Mouse (Mus musculus): ENCODE measurements around the gene Mki67. TPM values are rescaled to one million over a fixed set of nuclear protein-coding genes. Genes with fewer than 3 reads are reported as not detected.

Mki67 gene
- polyA plus RNA-seq, 1 experiment, result 4.6 TPM

DNA sequence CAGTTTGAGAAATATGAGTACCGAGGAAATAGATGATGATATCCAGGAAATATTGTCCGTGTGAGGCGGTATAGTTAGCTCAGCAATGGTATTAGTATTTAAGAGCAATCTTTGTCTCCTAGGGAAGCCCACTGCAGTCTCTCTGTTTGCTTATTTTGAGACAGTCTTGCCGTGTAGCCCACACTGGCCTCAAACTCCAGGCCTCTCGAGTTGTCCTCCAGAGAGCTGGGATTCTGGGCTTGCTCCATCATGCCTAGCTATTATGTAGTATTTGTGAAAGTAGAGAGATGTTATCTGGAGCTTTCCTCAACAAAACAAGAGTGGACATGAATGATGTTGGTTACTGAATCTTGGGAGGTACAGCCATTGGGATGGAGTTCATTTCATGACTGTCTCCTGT is 18.2 kb upstream of the Mki67 start:
- no peak overlapping the region for H3K4me3 ChIP-seq (ENCODE audit: extremely low read depth, insufficient read depth, insufficient read length)
- TF ChIP-seq POLR2A (IDR thresholded peaks at IDR 0.05; ENCODE audit: low read depth, low read length) (no peak), CTCF (IDR thresholded peaks at IDR 0.05; ENCODE audit: extremely low read depth, insufficient read depth, insufficient read length, insufficient replicate concordance) (no peak)
- H3K36me3 ChIP-seq (ENCODE audit: control insufficient read depth, insufficient read depth, low read length), result no peaks in the 10 kb centered on the region
- H3K4me1 ChIP-seq (ENCODE audit: control insufficient read depth, insufficient read depth, insufficient read length), result no peaks in the 10 kb centered on the region
- no peak for DNase-seq (ENCODE audit: low read depth in 1 of 2, low spot score in 2 of 2)
- 91% methylated on average over 5 of the region's 5 CpGs for WGBS
- no peak overlapping the region for H3K27ac ChIP-seq (ENCODE audit: insufficient read depth, low read length)
- H3K27me3 ChIP-seq (ENCODE audit: control insufficient read depth, insufficient read depth, low read length), result no peaks in the 10 kb centered on the region

DNA sequence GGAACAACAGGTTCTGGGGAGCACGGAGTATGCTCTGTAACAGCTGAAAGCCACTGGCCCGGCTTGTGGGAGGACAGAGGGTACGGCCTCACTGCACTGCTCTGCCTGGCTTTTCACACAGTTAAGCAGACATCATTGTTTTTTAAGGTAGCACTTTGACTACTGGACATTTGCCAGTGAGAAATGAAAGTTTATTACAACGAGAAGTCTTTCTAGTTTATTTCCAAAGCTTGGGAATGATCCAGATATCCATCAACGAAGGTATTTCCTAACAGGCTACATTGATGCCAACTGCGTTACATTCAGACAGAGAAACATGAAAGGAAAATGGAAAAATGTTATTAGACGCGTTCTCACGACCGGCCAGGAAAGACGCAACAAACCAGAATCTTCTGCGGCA is 11.9 kb upstream of the Mki67 start:
- no peaks in the 10 kb centered on the region for H3K27me3 ChIP-seq (ENCODE audit: control insufficient read depth, insufficient read depth, low read length)
- no peak for DNase-seq (ENCODE audit: low read depth in 1 of 2, low spot score in 2 of 2)
- H3K36me3 ChIP-seq (ENCODE audit: control insufficient read depth, insufficient read depth, low read length), result no peaks in the 10 kb centered on the region
- H3K27ac ChIP-seq (ENCODE audit: insufficient read depth, low read length), result no peak overlapping the region
- no peak overlapping the region for H3K4me3 ChIP-seq (ENCODE audit: extremely low read depth, insufficient read depth, insufficient read length)
- no peaks in the 10 kb centered on the region for H3K4me1 ChIP-seq (ENCODE audit: control insufficient read depth, insufficient read depth, insufficient read length)
- TF ChIP-seq CTCF (IDR thresholded peaks at IDR 0.05; ENCODE audit: extremely low read depth, insufficient read depth, insufficient read length, insufficient replicate concordance) (no peak), POLR2A (IDR thresholded peaks at IDR 0.05; ENCODE audit: low read depth, low read length) (no peak)
- WGBS, result 94% methylated on average over 12 of the region's 12 CpGs

DNA sequence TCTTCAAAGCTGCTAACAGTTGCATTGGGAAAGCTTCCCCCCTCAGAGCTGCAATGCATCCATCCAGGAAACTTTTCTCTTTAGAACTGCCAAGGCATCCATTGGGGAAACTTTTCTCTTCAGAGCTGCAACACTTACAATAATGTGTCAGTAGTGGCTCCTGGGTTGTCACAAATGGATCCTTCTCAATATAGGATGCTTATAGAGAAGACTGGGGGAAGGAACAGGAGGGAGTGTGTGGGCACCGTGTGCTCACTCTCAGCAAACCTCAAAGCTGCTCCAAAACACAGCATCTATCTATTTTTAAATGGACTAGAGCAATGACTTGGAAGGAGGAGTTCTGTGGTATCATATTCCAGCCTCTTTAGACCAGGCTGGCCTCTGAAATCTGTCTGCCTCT is 10.5 kb upstream of the Mki67 start:
- WGBS, result 55% methylated on average over 1 of the region's 1 CpGs
- no peaks in the 10 kb centered on the region for H3K36me3 ChIP-seq (ENCODE audit: control insufficient read depth, insufficient read depth, low read length)
- no peaks in the 10 kb centered on the region for H3K4me1 ChIP-seq (ENCODE audit: control insufficient read depth, insufficient read depth, insufficient read length)
- TF ChIP-seq CTCF (IDR thresholded peaks at IDR 0.05; ENCODE audit: extremely low read depth, insufficient read depth, insufficient read length, insufficient replicate concordance) (no peak), POLR2A (IDR thresholded peaks at IDR 0.05; ENCODE audit: low read depth, low read length) (no peak)
- no peak overlapping the region for H3K27ac ChIP-seq (ENCODE audit: insufficient read depth, low read length)
- no peak for DNase-seq (ENCODE audit: low read depth in 1 of 2, low spot score in 2 of 2)
- no peak overlapping the region for H3K4me3 ChIP-seq (ENCODE audit: extremely low read depth, insufficient read depth, insufficient read length)
- no peaks in the 10 kb centered on the region for H3K27me3 ChIP-seq (ENCODE audit: control insufficient read depth, insufficient read depth, low read length)

DNA sequence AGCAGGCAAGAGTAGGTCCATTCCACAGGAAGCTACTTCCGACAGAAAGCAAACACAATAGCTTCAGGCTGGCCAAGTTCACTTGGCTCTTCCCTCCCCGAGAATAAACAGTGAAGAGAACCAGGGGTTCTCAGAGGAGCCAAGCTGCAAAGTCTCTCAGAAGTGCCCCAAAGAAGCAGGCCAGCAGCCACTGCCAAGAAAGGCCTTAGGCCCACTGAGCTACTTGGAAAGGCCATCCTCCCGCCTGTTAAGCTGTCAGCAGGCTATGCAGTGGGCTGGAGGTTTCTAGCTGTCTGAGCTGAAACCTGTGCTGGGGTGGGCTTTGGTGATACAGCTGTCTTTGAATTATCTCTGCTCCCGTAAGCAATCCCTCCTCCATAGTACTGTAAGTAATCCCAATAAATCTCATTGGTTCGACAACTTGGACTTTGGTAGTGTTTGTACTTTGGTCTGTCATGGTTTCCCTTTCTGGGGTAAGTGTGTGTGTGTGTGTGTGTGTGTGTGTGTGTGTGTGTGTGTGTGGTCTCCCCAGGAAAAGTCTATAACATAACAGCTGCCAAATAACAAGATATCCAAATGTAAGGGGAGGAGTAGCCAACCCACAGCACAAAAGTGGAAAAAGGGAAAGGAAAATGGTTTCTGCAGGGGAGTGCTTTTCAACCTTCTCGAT is 7.6 kb upstream of the Mki67 start:
- Histone ChIP-seq H3K27me3 (ENCODE audit: control insufficient read depth, insufficient read depth, low read length) (no peaks in the 10 kb centered on the region), H3K36me3 (ENCODE audit: control insufficient read depth, insufficient read depth, low read length) (no peaks in the 10 kb centered on the region), H3K4me1 (ENCODE audit: control insufficient read depth, insufficient read depth, insufficient read length) (no peaks in the 10 kb centered on the region), H3K4me3 (ENCODE audit: extremely low read depth, insufficient read depth, insufficient read length) (no peak overlapping the region), H3K27ac (ENCODE audit: insufficient read depth, low read length) (no peak overlapping the region)
- WGBS, result 82% methylated on average over 6 of the region's 6 CpGs
- TF ChIP-seq CTCF (IDR thresholded peaks at IDR 0.05; ENCODE audit: extremely low read depth, insufficient read depth, insufficient read length, insufficient replicate concordance), result no peak
- TF ChIP-seq POLR2A (IDR thresholded peaks at IDR 0.05; ENCODE audit: low read depth, low read length), result no peak
- no peak for DNase-seq (ENCODE audit: low read depth in 1 of 2, low spot score in 2 of 2)

DNA sequence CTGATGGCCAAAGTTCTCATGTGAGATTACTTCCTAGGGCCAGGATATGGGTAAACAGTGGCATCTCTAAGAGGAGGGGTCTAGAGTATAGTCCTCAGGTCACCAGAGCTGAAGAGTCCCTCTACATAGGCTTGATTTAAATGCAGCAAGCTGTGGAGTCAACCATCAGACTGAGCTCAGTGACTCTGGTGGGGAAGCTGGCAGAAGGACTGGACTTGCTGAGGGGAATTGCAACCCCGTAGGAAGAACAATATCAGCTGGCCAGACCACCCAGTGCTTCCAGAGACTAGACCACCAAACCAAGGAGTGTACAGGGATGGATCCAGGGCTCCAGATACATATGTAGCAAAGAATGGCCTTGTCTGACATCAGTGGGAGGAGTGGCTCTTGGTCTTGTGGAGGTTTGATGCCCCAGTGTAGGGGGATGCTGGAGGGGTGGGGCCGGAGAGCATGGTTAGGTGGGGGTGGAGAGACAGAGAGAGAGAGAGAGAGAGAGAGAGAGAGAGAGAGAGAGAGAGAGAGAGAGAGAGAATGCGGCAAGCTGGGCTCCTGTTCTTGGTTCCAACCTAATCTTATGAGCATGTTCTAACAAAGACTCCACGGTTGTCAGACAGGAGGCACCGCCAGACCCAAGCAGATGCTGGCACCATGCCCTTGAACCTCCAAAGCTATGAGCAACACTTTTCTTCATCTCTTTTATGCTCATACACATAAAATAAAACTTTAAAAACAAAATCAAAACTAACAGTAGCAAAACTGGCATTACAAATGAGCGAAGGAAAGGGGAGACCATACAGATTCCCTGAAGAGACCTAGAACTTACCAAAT is 6.1 kb upstream of the Mki67 start:
- no peak for TF ChIP-seq CTCF (IDR thresholded peaks at IDR 0.05; ENCODE audit: extremely low read depth, insufficient read depth, insufficient read length, insufficient replicate concordance)
- TF ChIP-seq POLR2A (IDR thresholded peaks at IDR 0.05; ENCODE audit: low read depth, low read length), result no peak
- no peaks in the 10 kb centered on the region for H3K27me3 ChIP-seq (ENCODE audit: control insufficient read depth, insufficient read depth, low read length)
- no peak for DNase-seq (ENCODE audit: low read depth in 1 of 2, low spot score in 2 of 2)
- no peaks in the 10 kb centered on the region; the same call in 1 of the 2 replicates for H3K4me1 ChIP-seq (ENCODE audit: control insufficient read depth, insufficient read depth, insufficient read length)
- no peak overlapping the region for H3K4me3 ChIP-seq (ENCODE audit: extremely low read depth, insufficient read depth, insufficient read length)
- H3K27ac ChIP-seq (ENCODE audit: insufficient read depth, low read length), result peak overlapping the region; percentile 36; the same call in 1 of the 2 replicates
- WGBS, result 87% methylated on average over 6 of the region's 6 CpGs
- no peaks in the 10 kb centered on the region for H3K36me3 ChIP-seq (ENCODE audit: control insufficient read depth, insufficient read depth, low read length)

DNA sequence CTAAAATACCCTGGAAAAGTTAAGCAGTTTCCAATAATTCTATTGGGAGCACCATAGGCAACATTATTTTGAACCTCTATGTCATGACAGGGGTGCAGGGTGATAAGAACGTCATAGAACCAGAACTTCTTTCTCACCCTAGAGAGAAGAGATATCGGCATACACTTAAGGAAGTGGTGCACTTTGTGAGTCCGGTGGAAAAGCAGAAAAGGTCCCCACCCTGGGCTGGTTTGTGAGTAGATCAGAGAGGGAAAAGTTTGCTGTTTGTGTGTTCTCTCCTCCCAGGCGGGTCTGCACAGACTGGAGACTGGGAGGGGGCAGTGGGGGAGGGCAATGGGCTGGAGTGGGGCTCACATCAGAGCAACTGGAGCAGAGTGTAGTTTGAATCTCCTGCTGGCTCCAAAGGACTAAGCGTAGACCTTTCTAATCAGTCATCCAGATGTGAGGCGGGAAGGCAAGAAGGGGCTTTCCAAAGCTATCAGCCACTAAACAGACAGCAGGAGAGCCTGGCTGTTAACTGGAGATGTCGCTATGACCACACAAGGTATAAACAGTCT is 5.4 kb upstream of the Mki67 start:
- H3K36me3 ChIP-seq (ENCODE audit: control insufficient read depth, insufficient read depth, low read length), result no peaks in the 10 kb centered on the region
- 69% methylated on average over 7 of the region's 7 CpGs for WGBS
- peak overlapping the region; percentile 42; the same call in 1 of the 2 replicates for H3K27ac ChIP-seq (ENCODE audit: insufficient read depth, low read length)

More for the DNA sequence above, 5.4 kb upstream of the Mki67 start:
- H3K27me3 ChIP-seq (ENCODE audit: control insufficient read depth, insufficient read depth, low read length), result no peaks in the 10 kb centered on the region
- TF ChIP-seq POLR2A (IDR thresholded peaks at IDR 0.05; ENCODE audit: low read depth, low read length) (no peak), CTCF (IDR thresholded peaks at IDR 0.05; ENCODE audit: extremely low read depth, insufficient read depth, insufficient read length, insufficient replicate concordance) (no peak)
- no peak for DNase-seq (ENCODE audit: low read depth in 1 of 2, low spot score in 2 of 2)
- H3K4me1 ChIP-seq (ENCODE audit: control insufficient read depth, insufficient read depth, insufficient read length), result no peaks in the 10 kb centered on the region; the same call in 1 of the 2 replicates
- H3K4me3 ChIP-seq (ENCODE audit: extremely low read depth, insufficient read depth, insufficient read length), result no peak overlapping the region

Measured in spleen, adult 2 months (tissue).